Mouse (Mus musculus) midbrain, embryonic 10.5 days (tissue): ENCODE data around the gene Popdc3. TPM values are rescaled to one million over a fixed set of nuclear protein-coding genes. Genes with fewer than 3 reads are reported as not detected.
"Not testable (repeated sequence)": the region's sequence is repeated elsewhere in the genome, so short reads cannot be mapped to it uniquely, and the experiment has no call there.

Experiments
- DNase-seq: peaks from one replicate; pipeline ENCODE4 v3.0.0-alpha.2; 2017; ENCODE audit warnings: low spot score
- H3K27ac ChIP-seq: fragments of 300-500 bp; sonication (generic); replicated peaks from 2 replicates; pipeline ENCODE4 v1.5.1; 2016; ENCODE audit warnings: mild to moderate bottlenecking
- H3K27me3 ChIP-seq: fragments of 300-500 bp; sonication (generic); 2 replicates; pipeline ENCODE4 v1.6.1; 2016; ENCODE audit warnings: low read depth, mild to moderate bottlenecking; ENCODE audit not compliant: poor library complexity, severe bottlenecking
- H3K36me3 ChIP-seq: fragments of 300-500 bp; sonication (generic); 2 replicates; pipeline ENCODE4 v1.6.1; 2016; ENCODE audit warnings: mild to moderate bottlenecking, moderate library complexity
- H3K4me1 ChIP-seq: fragments of 300-500 bp; sonication (generic); 2 replicates; pipeline ENCODE4 v1.6.1; 2016
- H3K4me3 ChIP-seq: fragments of 300-500 bp; sonication (generic); 2 replicates; pipeline ENCODE4 v1.5.1; 2016; ENCODE audit warnings: mild to moderate bottlenecking, moderate library complexity
- H3K9me3 ChIP-seq: fragments of 300-500 bp; sonication (generic); replicated peaks from 2 replicates; pipeline ENCODE4 v1.6.1; 2016; ENCODE audit warnings: mild to moderate bottlenecking
- WGBS: fragments of 180-500 bp; shearing (Covaris S2); methylation state at CpG from one replicate; pipeline ENCODE4 v1.1.7; 2016; 5-methylcytosine and 5-hydroxymethylcytosine counted together
- polyA plus RNA-seq: library from polyadenylated mRNA; unstranded; fragments of >200 nt; fragmentation: Nextera tagmentation; extraction: Ambion mirVana; gene quantifications from 2 replicates; pipeline ENCODE4 v1.2.1, GENCODE M21; 2016

The Popdc3 gene
- polyA plus RNA-seq, 1 experiment from 2014 or later: 0.19 TPM

DNA sequence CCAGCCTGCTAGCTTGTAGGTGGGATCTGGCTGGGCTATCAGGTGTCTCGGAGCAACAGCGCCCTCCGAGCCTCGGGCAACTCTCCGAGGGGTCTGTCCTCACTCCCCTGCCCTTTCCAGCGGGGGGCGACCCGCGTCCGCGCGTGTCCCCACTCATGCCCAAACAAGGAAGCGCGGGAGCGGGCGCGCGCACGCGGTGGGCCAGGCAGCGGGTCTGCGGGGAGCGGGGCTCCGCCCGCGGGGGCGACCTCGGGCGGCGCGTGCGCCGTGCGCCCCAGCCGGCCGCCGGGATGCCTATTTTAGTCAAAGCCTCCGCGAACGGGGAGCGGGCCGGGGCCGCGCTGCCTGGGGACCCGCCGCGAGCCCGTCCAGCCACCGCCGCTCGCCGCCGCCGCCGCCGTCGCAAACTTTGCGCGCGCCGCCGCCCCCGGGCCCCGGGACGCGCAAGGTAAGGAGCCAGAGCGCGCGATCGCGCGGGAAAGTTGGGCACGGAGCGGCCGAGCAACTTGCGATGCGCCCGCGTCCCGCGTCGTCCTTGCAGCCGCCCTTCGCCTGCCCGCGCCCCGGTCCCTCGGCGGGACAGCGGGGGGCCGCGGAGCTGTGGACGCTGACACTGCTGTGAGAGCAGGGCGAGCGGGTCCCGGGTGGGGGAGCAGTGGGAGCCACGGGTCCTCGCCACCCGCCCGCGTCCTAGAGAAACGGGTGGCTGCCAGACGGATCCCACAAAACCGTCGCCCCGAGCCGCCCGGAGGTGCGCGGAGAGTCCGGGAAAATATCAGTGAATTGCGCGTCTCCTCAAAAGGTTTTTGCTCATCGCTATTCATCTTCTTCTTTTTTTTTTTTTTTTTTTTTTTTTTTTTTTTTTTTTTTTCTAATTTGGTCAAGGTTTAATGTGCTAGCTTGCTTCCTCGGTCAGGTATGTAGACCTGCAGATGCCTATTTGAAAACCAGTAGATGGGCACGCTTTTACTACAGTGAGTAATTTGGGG lies 157.8 kb downstream of the Popdc3 start, which contains the start of gene Bves:
Gene Bves, plus strand, starts transcription at position 339 of the 989 bp plus-strand sequence.
- 1% methylated on average over 114 of the region's 116 CpGs for WGBS
- H3K27ac ChIP-seq: peak within 1 kb of the TSS; percentile 87
- peaks cover 45% of the 10 kb centered on the region for H3K27me3 ChIP-seq
- no peaks in the 10 kb centered on the region for H3K9me3 ChIP-seq
- H3K36me3 ChIP-seq: no peaks in the 10 kb centered on the region
- H3K4me3 ChIP-seq: peak within 1 kb of the TSS; percentile 83
- peaks cover 20% of the 10 kb centered on the region for H3K4me1 ChIP-seq
- DNase-seq: peak; percentile 76

GRCm38 (mm10) chr10:45339106-45339505 lies 161.2 kb downstream of the Popdc3 start:
- Histone ChIP-seq H3K27me3 (peaks cover 31% of the 10 kb centered on the region), H3K36me3 (peaks cover 3% of the 10 kb centered on the region; the same call in 1 of the 2 replicates), H3K4me1 (peaks cover 20% of the 10 kb centered on the region), H3K27ac (no peak overlapping the region), H3K4me3 (no peak overlapping the region), H3K9me3 (no peaks in the 10 kb centered on the region)
- 88% methylated on average over 7 of the region's 7 CpGs for WGBS
- no peak for DNase-seq

DNA sequence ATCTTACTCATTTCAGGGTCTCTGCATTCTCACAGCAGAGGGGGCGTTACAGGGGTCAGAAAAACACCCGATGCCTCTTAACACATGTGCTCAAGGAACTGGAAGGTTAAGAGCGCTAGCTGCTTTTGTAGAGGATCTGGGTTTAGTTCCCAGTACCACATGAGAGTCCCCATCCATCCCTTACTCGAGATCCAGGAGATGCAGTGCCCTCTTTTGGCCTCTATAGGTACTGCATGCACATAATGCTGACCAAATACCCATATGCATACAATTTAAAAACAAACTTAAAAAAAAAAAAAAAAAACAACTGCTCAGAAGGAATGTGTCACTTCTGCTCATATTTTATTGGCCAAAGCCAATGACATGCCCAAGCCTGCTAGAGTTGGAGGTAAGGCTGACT lies 166.5 kb downstream of the Popdc3 start:
- Histone ChIP-seq H3K9me3 (no peaks in the 10 kb centered on the region), H3K4me3 (no peak overlapping the region), H3K4me1 (no peaks in the 10 kb centered on the region), H3K36me3 (peaks cover 6% of the 10 kb centered on the region; the same call in 1 of the 2 replicates), H3K27me3 (no peaks in the 10 kb centered on the region), H3K27ac (no peak overlapping the region)
- 87% methylated on average over 4 of the region's 4 CpGs for WGBS
- DNase-seq: no peak

- H3K4me1 ChIP-seq: no peaks in the 10 kb centered on the region
- no peak overlapping the region for H3K27ac ChIP-seq
- no peaks in the 10 kb centered on the region for H3K9me3 ChIP-seq
- no peak overlapping the region for H3K4me3 ChIP-seq
- no peak for DNase-seq
- H3K36me3 ChIP-seq: peaks cover 6% of the 10 kb centered on the region; the same call in 1 of the 2 replicates
- 92% methylated on average over 9 of the region's 9 CpGs for WGBS
- no peaks in the 10 kb centered on the region for H3K27me3 ChIP-seq
Measured at GRCm38 (mm10) chr10:45345217-45345616, 167.3 kb downstream of the Popdc3 start.

DNA sequence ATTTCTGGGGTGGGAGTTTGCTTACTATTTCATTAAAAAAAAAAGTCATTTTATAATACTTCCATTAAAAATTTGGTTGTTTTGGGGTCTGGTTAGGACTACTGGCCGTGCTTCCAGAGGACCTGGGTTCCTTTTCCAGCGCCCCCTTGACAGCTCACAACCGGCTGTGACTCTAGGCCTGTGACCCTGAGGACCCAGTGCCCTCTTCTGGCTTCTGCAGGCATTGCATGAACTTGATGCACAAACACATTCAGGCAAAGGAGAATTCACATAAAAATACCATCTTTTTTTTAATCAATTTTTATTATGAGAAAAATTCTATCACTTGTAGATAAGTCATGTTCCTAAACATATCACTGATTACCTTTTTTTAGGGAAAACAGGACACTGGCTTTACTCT lies 170.2 kb downstream of the Popdc3 start:
- H3K4me1 ChIP-seq, H3K27ac ChIP-seq, H3K9me3 ChIP-seq, DNase-seq, H3K36me3 ChIP-seq, H3K27me3 ChIP-seq, H3K4me3 ChIP-seq: not testable (repeated sequence)
- 91% methylated on average over 3 of the region's 3 CpGs for WGBS

- Histone ChIP-seq H3K4me1 (no peaks in the 10 kb centered on the region), H3K9me3 (no peaks in the 10 kb centered on the region), H3K27ac (no peak overlapping the region), H3K36me3 (no peaks in the 10 kb centered on the region), H3K27me3 (no peaks in the 10 kb centered on the region), H3K4me3 (no peak overlapping the region)
- no peak for DNase-seq
- WGBS: 91% methylated on average over 6 of the region's 6 CpGs
Measured at GRCm38 (mm10) chr10:45356091-45356490, 178.2 kb downstream of the Popdc3 start.

GRCm38 (mm10) chr10:45363396-45363795 lies 185.5 kb downstream of the Popdc3 start:
- H3K36me3 ChIP-seq: no peaks in the 10 kb centered on the region
- H3K4me1 ChIP-seq: no peaks in the 10 kb centered on the region
- WGBS: 70% methylated on average over 5 of the region's 5 CpGs
- DNase-seq: peak; percentile 8
- no peaks in the 10 kb centered on the region for H3K27me3 ChIP-seq
- no peaks in the 10 kb centered on the region for H3K9me3 ChIP-seq
- no peak overlapping the region for H3K27ac ChIP-seq
- no peak overlapping the region for H3K4me3 ChIP-seq

GRCm38 (mm10) chr10:45366987-45367705 lies 189.2 kb downstream of the Popdc3 start:
- no peak overlapping the region for H3K4me3 ChIP-seq
- H3K4me1 ChIP-seq: no peaks in the 10 kb centered on the region
- no peaks in the 10 kb centered on the region for H3K27me3 ChIP-seq
- no peaks in the 10 kb centered on the region for H3K9me3 ChIP-seq
- no peak overlapping the region for H3K27ac ChIP-seq
- H3K36me3 ChIP-seq: no peaks in the 10 kb centered on the region
- WGBS: 88% methylated on average over 17 of the region's 17 CpGs
- DNase-seq: peak; percentile 9

Other genes with a start within 250 kb of the Popdc3 start
- gene Prep, start 110.9 kb upstream of the Popdc3 start, polyA plus RNA-seq: 34.3 and 36.6 TPM in 2 replicates
- 2.3 and 2.6 TPM in 2 replicates for gene Bves, start 157.7 kb downstream of the Popdc3 start, polyA plus RNA-seq